In genomic region chr13:103285821-103286220, GRCm38 (mm10) we compare ENCODE assay signal across 21 mouse cellular contexts. TPM values are rescaled to one million over a fixed set of nuclear protein-coding genes. Genes with fewer than 3 reads are reported as not detected.
DNase-seq lines count a peak whose midpoint lies in the region; ATAC-seq and TF ChIP-seq lines count a peak whose summit lies in the region.
"Had no signal": no experiment of that assay in that cellular context is flagged by ENCODE, and none has a peak within 500 bp of the region (broad histone marks: within the 10 kb centered on the region; RNA-seq: fewer than 3 reads in every experiment).

No protein-coding gene starts in this region.

- no peaks in the 10 kb centered on the region for H3K36me3 ChIP-seq in kidney, embryonic 15.5 days
- H3K36me3 ChIP-seq: heart, embryonic 13.5 days; hindbrain, embryonic 15.5 days; intestine, embryonic 15.5 days; liver, embryonic 13.5 days; midbrain, embryonic 10.5 days had no signal

- no peak overlapping the region for H3K9ac ChIP-seq in kidney, embryonic 15.5 days
- H3K9ac ChIP-seq: heart, embryonic 13.5 days; hindbrain, embryonic 15.5 days; intestine, embryonic 15.5 days; liver, embryonic 13.5 days; lung, embryonic 14.5 days had no signal

- no peak overlapping the region for H3K4me3 ChIP-seq in gastrocnemius, adult 2 months
- no peak overlapping the region for H3K4me3 ChIP-seq in kidney, embryonic 15.5 days (replicated peaks)
- 0 out of 2 replicates have a peak overlapping the region, but pooled peaks have one; percentile 19 for H3K4me3 ChIP-seq in brown adipose tissue, adult 24 weeks (ENCODE audit: insufficient read depth, low read depth, low read length)
- H3K4me3 ChIP-seq: heart, embryonic 13.5 days; hindbrain, embryonic 15.5 days; intestine, embryonic 15.5 days; layer of hippocampus, adult 2 months; liver, embryonic 13.5 days; midbrain, embryonic 10.5 days had no signal

- WGBS in kidney, embryonic 15.5 days, result 78% methylated on average over 5 of the region's 5 CpGs

- peak; percentile 23 for DNase-seq in gastrocnemius, adult 2 months
- no peak for DNase-seq in gastrocnemius, postnatal 10 days
- DNase-seq in kidney, adult 8-10 months, result peak; percentile 53 to 69
- DNase-seq in kidney, postnatal 25 days, result peak; percentile 25 to 56
- no peak for DNase-seq in frontal cortex, adult 2 months (ENCODE audit: extremely low spot score in 1 of 2, low spot score in 1 of 2)
- DNase-seq: adrenal gland, adult 8-10 months; B cell, adult 2 months; cerebellum, adult 18-20 months; cerebellum, postnatal 25 days; embryo, embryonic 11 days; liver, embryonic 13.5 days; lung, embryonic 14.5 days; thymus, adult 2 months had no signal

- H3K27me3 ChIP-seq in kidney, embryonic 15.5 days, result no peaks in the 10 kb centered on the region
- H3K27me3 ChIP-seq: heart, embryonic 13.5 days; hindbrain, embryonic 15.5 days; intestine, embryonic 15.5 days; liver, embryonic 13.5 days had no signal

- intact Hi-C loops in gastrocnemius, adult 2 months (cut with DNase I), result no loop called here

- ATAC-seq in kidney, embryonic 15.5 days (replicated peaks; ENCODE audit: low FRiP score), result no peak
- ATAC-seq: intestine, embryonic 15.5 days had no signal

- peak overlapping the region; percentile 40; the same call in 1 of the 2 replicates for H3K27ac ChIP-seq in gastrocnemius, adult 2 months
- no peak overlapping the region for H3K27ac ChIP-seq in kidney, embryonic 15.5 days
- H3K27ac ChIP-seq in brown adipose tissue, adult 24 weeks (replicated peaks; ENCODE audit: low read depth, low read length), result peak overlapping the region; percentile 64
- H3K27ac ChIP-seq: heart, embryonic 13.5 days; hindbrain, embryonic 15.5 days; intestine, embryonic 15.5 days; layer of hippocampus, adult 2 months; liver, embryonic 13.5 days; macrophage; midbrain, embryonic 10.5 days had no signal

- no peak for TF ChIP-seq CTCF in gastrocnemius, adult 2 months (IDR thresholded peaks at IDR 0.05)

- no peaks in the 10 kb centered on the region for H3K9me3 ChIP-seq in kidney, embryonic 15.5 days (replicated peaks)
- H3K9me3 ChIP-seq: heart, embryonic 13.5 days; hindbrain, embryonic 15.5 days; intestine, embryonic 15.5 days; liver, embryonic 13.5 days; midbrain, embryonic 10.5 days had no signal

- H3K4me2 ChIP-seq in kidney, embryonic 15.5 days, result no peak overlapping the region
- H3K4me2 ChIP-seq: heart, embryonic 13.5 days; hindbrain, embryonic 15.5 days; intestine, embryonic 15.5 days; liver, embryonic 13.5 days; lung, embryonic 14.5 days had no signal

- H3K4me1 ChIP-seq in kidney, embryonic 15.5 days, result no peaks in the 10 kb centered on the region
- H3K4me1 ChIP-seq in brown adipose tissue, adult 24 weeks (ENCODE audit: control insufficient read depth, insufficient read depth, insufficient read length, low read length), result no peaks in the 10 kb centered on the region
- H3K4me1 ChIP-seq: heart, embryonic 13.5 days; hindbrain, embryonic 15.5 days; intestine, embryonic 15.5 days; liver, embryonic 13.5 days; midbrain, embryonic 10.5 days had no signal

RNA-seq across cellular contexts. Expression of gene Mast4, which starts 48.5 kb away (rescaled TPM):
- total RNA-seq in gastrocnemius, adult 2 months (2021), result 10 to 100 TPM; 47.2 to 49.9 TPM
- 10 to 100 TPM; 33.1 to 46.3 TPM for total RNA-seq in gastrocnemius, postnatal 10 days (2021)
- polyA plus RNA-seq in kidney, embryonic 15.5 days (2015; fragmentation: Nextera tagmentation; extraction: Ambion mirVana), result 24.3 and 24.7 TPM in 2 replicates
- polyA plus RNA-seq in brown adipose tissue, adult 24 weeks (2012; ENCODE audit: insufficient read depth, insufficient read length, missing spikeins), result 3.7 and 5.9 TPM in 2 replicates
- polyA plus RNA-seq in frontal cortex, adult 2 months (2012; rRNA removed), result 18.2 and 19.1 TPM in 2 replicates

Comparison
In these comparisons a context has a peak if more than half of its experiments do, and no peak if none do; other contexts are left out.
1. DNase-seq: peak in gastrocnemius, adult 2 months (single experiment), kidney, adult 8-10 months (2 of 2) and kidney, postnatal 25 days (2 of 2); none in gastrocnemius, postnatal 10 days (single experiment) and frontal cortex, adult 2 months (0 of 2).